Mouse (Mus musculus) hindbrain, embryonic 11.5 days (tissue): Measurements from ENCODE around the gene Dapk3. TPM values are rescaled to one million over a fixed set of nuclear protein-coding genes. Genes with fewer than 3 reads are reported as not detected.
A peak's percentile ranks its signal among the peaks of the same experiment; 100 is the strongest.
"Not testable (repeated sequence)": the region's sequence is repeated elsewhere in the genome, so short reads cannot be mapped to it uniquely, and the experiment has no call there.

Experiments used
- ATAC-seq: fragments of 200-750 bp; cut with Nextera tagmentation; 2 replicates; pipeline ENCODE4 v1.8.0; 2017; ENCODE audit warnings: mild to moderate bottlenecking, moderate TSS enrichment, moderate library complexity; ENCODE audit not compliant: low FRiP score
- DNase-seq: peaks from one replicate; pipeline ENCODE4 v3.0.0-alpha.2; 2015; ENCODE audit warnings: low spot score
- H3K27ac ChIP-seq: fragments of 300-500 bp; sonication (generic); 2 replicates; pipeline ENCODE4 v1.5.1; 2014; ENCODE audit warnings: mild to moderate bottlenecking, low read depth, low read length
- H3K27me3 ChIP-seq: fragments of 300-500 bp; sonication (generic); 2 replicates; pipeline ENCODE4 v1.6.1; 2014; ENCODE audit warnings: mild to moderate bottlenecking, low read length, moderate library complexity, mixed read lengths; ENCODE audit not compliant: control insufficient read depth, insufficient read depth
- H3K36me3 ChIP-seq: fragments of 300-500 bp; sonication (generic); 2 replicates; pipeline ENCODE4 v1.6.1; 2014; ENCODE audit warnings: mild to moderate bottlenecking, low read length, moderate library complexity, mixed read lengths; ENCODE audit not compliant: control insufficient read depth, insufficient read depth
- H3K4me1 ChIP-seq: fragments of 300-500 bp; sonication (generic); replicated peaks from 2 replicates; pipeline ENCODE4 v1.6.1; 2014; ENCODE audit warnings: low read length, mixed read lengths; ENCODE audit not compliant: control insufficient read depth, insufficient read depth
- H3K4me2 ChIP-seq: fragments of 300-500 bp; sonication (generic); replicated peaks from 2 replicates; pipeline ENCODE4 v1.6.1; 2014; ENCODE audit warnings: mild to moderate bottlenecking, low read depth, low read length
- H3K4me3 ChIP-seq: fragments of 300-500 bp; sonication (generic); 2 replicates; pipeline ENCODE4 v1.5.1; 2014; ENCODE audit warnings: low read depth, low read length
- H3K9ac ChIP-seq: fragments of 300-500 bp; sonication (generic); 2 replicates; pipeline ENCODE4 v1.6.1; 2014; ENCODE audit warnings: low read depth, low read length
- H3K9me3 ChIP-seq: fragments of 300-500 bp; sonication (generic); 2 replicates; pipeline ENCODE4 v1.6.1; 2016; ENCODE audit warnings: low read length; ENCODE audit not compliant: control insufficient read depth
- WGBS: fragments of 180-500 bp; shearing (Covaris S2); extraction: QIAGEN DNeasy Blood & Tissue Kit; methylation state at CpG from one replicate; pipeline ENCODE4 v1.1.7; 2014; 5-methylcytosine and 5-hydroxymethylcytosine counted together
- polyA plus RNA-seq: library from polyadenylated mRNA; unstranded; fragments of >200 nt; fragmentation: Nextera tagmentation; extraction: Ambion mirVana; gene quantifications from 2 replicates; pipeline ENCODE4 v1.2.1, GENCODE M21; 2014

Dapk3 gene
- polyA plus RNA-seq, 1 experiment from 2014 or later, result 53.3 TPM

DNA sequence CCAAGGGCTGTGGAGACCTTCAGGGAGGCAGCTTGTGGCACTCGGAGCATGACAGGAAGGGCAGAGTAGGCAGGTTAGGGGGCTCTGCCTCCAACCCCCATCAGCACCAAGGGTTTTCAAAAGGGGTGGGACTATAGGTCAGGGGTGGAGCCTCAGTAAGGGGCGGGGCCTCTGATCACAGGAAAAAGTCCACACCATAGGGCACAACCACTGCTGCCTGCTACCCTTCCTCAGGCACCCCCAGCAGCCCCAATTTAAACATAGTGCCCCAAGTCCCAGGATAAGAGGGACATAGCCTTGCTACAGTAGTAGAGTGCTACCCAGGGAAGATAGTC is 20.5 kb upstream of the Dapk3 start:
- H3K9me3 ChIP-seq, result no peaks in the 10 kb centered on the region
- no peak overlapping the region for H3K4me2 ChIP-seq
- peaks cover 13% of the 10 kb centered on the region; the same call in 1 of the 2 replicates for H3K36me3 ChIP-seq
- no peak overlapping the region for H3K4me3 ChIP-seq
- H3K27ac ChIP-seq, result peak overlapping the region; percentile 58
- H3K27me3 ChIP-seq, result no peaks in the 10 kb centered on the region
- no peak overlapping the region for H3K9ac ChIP-seq
- WGBS, result 75% methylated on average over 2 of the region's 2 CpGs
- H3K4me1 ChIP-seq, result 0 out of 2 replicates have a peak, but pooled peaks cover 3% of the 10 kb centered on the region
- ATAC-seq (0 out of 2 replicates have a peak, but pooled peaks have one; percentile 7), DNase-seq (no peak)

DNA sequence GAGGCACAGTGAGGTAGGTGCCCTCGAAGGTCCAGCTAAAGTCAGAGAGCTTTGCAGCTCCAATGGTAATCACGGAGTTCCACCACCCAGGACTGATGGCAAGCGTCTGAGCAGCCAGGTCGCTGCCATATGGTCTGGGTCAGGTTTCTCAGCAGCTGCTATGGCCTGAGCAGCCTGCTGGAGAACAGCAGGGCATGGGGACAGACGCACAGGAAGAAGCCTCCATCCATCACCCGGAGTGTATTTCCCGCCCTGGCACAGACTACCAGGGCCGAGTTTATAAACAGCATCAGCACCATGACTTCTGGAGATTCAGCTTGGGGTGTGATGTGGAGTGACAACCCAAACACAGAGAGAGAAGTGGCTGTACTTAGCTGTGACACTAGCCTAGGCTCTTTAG is 17.7 kb upstream of the Dapk3 start:
- no peaks in the 10 kb centered on the region for H3K27me3 ChIP-seq
- H3K4me3 ChIP-seq, result no peak overlapping the region
- ATAC-seq (no peak), DNase-seq (no peak)
- no peaks in the 10 kb centered on the region for H3K9me3 ChIP-seq
- H3K4me1 ChIP-seq, result 0 out of 2 replicates have a peak, but pooled peaks cover 3% of the 10 kb centered on the region
- WGBS, result 78% methylated on average over 8 of the region's 8 CpGs
- no peak overlapping the region for H3K4me2 ChIP-seq
- no peak overlapping the region for H3K27ac ChIP-seq
- H3K9ac ChIP-seq, result no peak overlapping the region
- peaks cover 8% of the 10 kb centered on the region; the same call in 1 of the 2 replicates for H3K36me3 ChIP-seq

DNA sequence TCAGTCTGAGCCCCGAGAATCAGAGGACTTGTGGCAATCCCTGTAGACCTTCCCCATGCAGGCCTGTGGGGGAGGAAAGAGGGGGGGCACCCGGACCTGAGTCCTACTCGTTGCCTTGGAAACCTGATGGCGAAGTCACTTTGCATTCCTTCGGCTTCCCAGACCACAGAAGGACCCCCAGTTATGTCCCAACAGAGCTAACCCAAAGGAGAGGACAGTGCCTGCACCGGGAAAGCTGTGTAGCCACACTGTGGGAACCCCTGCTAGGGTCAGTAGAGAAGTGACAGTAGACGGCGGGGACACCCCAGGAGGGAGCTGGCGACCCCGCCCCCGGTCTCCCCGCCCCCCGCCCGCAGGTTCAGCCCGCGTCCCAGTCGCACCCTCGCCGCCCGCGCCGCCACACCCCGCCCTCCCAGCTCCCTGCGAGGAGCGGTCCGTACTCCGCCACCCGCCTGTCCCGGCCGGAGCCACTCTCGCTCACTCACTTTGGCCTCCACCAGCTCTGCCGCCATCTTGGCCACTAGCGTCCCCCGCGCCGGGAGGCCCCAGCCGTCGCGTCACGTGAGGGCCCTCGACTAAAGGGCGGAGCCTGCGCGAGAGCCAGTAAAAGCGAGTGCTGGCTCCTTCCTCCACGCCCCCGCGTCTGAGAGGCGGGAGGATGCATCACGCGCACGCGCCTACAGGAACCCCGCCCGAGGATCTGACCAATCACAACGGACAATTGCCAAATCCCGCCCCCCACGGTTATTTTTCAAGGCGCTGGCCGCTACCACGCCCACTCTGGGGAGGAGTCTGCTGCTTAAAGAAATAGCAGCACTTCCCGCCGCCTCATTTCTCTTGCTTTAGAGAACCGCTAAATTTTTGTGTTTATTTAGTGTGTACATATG is 15.4 kb upstream of the Dapk3 start, which contains the start of gene Pias4:
Pias4 (minus strand) TSS at position 724 of the 887 bp plus-strand sequence.
- H3K27ac ChIP-seq, result peak within 1 kb of the TSS; percentile 24; the same call in 1 of the 2 replicates
- no peaks in the 10 kb centered on the region for H3K9me3 ChIP-seq
- 0 out of 2 replicates have a peak, but pooled peaks cover 3% of the 10 kb centered on the region for H3K4me1 ChIP-seq
- peak; percentile 92 for ATAC-seq
- under 1% methylated on average over 63 of the region's 64 CpGs for WGBS
- 0 out of 2 replicates have a peak, but pooled peaks cover 2% of the 10 kb centered on the region for H3K36me3 ChIP-seq
- DNase-seq, result peak; percentile 100
- H3K9ac ChIP-seq, result peak within 1 kb of the TSS; percentile 82
- H3K4me2 ChIP-seq, result peak within 1 kb of the TSS; percentile 66
- no peaks in the 10 kb centered on the region for H3K27me3 ChIP-seq
- H3K4me3 ChIP-seq, result peak within 1 kb of the TSS; percentile 95

DNA sequence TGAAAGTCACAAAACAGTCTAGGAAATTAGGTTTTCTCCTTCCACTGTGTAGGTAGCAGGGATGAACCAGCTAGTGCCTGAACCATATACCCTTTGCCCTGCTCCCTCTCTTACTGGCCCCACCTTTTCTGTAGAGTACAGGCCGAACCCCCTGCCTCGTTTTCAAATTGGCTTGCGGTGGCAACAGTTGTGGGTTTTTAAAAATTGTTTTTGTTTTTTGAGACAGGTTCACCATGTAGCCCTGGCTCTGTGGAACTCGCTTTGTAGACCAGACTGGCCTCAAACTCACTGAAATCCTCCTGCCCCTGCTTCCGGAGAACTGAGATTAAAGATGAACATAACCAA is 14.7 kb upstream of the Dapk3 start:
- no peaks in the 10 kb centered on the region for H3K36me3 ChIP-seq
- 0 out of 2 replicates have a peak, but pooled peaks cover 3% of the 10 kb centered on the region for H3K4me1 ChIP-seq
- WGBS, result 9% methylated on average over 5 of the region's 5 CpGs
- H3K9ac ChIP-seq, result 0 out of 2 replicates have a peak overlapping the region, but pooled peaks have one; percentile 28
- peak; percentile 75 for ATAC-seq
- H3K27me3 ChIP-seq, result no peaks in the 10 kb centered on the region
- DNase-seq, result no peak
- peak overlapping the region; percentile 24; the same call in 1 of the 2 replicates for H3K27ac ChIP-seq
- H3K4me3 ChIP-seq, result peak overlapping the region; percentile 27
- H3K9me3 ChIP-seq, result no peaks in the 10 kb centered on the region
- H3K4me2 ChIP-seq, result peak overlapping the region; percentile 66

DNA sequence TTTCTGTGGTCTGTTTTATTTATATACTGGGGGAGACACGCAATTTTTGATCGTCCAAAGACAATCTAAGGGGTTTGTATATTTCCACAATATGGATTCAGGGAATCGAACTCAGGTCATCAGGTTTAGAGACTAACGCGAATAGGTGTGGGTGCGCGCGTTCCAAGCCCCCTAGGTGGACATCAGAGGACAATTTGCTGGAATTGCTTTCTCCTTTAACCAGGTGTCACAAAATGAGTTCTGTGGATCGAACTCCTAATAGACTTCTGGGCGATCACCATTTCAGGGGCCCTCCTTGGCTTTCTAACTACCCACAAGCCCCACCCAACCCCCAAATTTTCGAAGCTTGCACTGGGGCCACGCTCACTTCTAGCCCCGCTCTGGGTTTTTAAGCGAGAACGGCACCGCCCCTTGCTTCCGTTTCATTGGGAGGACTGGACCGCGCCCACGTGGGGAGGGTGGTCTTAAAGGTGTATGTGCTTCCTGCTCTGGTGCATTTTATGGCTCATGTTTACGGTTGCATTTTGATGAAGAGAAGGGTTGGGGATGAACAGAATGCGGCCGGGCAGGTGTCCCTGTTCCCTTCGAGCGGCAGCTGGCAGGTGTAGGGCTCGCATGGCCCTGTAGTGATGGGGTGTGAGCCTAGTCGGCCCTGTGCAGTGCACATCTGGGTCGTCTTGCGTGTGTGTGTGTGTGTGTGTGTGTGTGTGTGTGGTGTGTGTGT is 14.1 kb upstream of the Dapk3 start:
- peak overlapping the region; percentile 24; the same call in 1 of the 2 replicates for H3K27ac ChIP-seq
- H3K27me3 ChIP-seq, result no peaks in the 10 kb centered on the region
- H3K4me3 ChIP-seq, result peak overlapping the region; percentile 27
- ATAC-seq, result no peak
- H3K9me3 ChIP-seq, result no peaks in the 10 kb centered on the region
- H3K4me2 ChIP-seq, result peak overlapping the region; percentile 66
- peak; percentile 80 for DNase-seq
- no peaks in the 10 kb centered on the region for H3K36me3 ChIP-seq
- H3K4me1 ChIP-seq, result peaks cover 8% of the 10 kb centered on the region
- peak overlapping the region; percentile 29; the same call in 1 of the 2 replicates for H3K9ac ChIP-seq
- WGBS, result 6% methylated on average over 29 of the region's 29 CpGs

DNA sequence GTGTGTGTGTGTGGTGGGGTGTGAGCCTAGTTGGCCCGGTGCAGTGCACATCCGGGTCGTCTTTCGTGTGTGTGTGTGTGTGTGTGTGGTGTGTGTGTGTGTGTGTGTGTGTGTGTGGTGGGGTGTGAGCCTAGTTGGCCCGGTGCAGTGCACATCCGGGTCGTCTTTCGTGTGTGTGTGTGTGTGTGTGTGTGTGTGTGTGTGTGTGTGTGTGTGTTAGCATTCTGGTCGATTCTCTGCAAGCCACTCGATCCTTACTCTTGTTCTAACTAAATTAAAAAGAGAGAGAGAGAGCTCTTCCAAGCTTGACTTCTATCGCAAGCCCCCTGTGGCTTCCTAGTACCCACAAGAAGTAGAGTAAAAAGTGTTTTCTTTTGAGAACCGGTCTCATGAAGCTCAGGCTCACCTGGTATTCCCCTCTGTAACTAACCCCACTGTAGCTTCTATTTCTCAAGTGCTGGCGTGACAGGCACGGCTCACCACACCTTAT is 13.3 kb upstream of the Dapk3 start:
- H3K9me3 ChIP-seq, H3K9ac ChIP-seq, H3K36me3 ChIP-seq, H3K27ac ChIP-seq, DNase-seq, H3K27me3 ChIP-seq, ATAC-seq, H3K4me3 ChIP-seq, H3K4me2 ChIP-seq: not testable (repeated sequence)
- WGBS, result 54% methylated on average over 6 of the region's 14 CpGs
- peaks cover 11% of the 10 kb centered on the region for H3K4me1 ChIP-seq

DNA sequence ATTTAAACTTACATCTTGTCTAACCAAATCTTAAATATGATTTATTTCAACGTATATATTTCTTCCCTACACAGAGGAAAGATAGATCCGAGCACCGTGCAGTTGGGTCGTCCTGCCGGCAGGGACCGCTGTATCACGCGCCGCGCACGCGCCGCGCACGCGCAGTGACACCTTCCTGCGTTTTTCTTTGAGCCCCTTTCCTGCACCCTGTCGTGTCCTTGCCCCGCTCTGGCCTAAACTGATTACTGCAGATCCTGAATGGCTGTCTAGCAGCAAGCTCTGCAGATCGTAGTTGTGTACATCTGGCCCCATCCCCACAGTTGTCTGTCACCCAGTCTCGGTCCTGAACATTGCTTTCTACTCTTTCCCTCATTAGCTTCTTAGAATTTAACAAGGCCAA is 9.7 kb upstream of the Dapk3 start:
- ATAC-seq, result peak; percentile 11; the same call in 1 of the 2 replicates
- Histone ChIP-seq H3K4me3 (no peak overlapping the region), H3K9ac (peak overlapping the region; percentile 52), H3K4me1 (peaks cover 14% of the 10 kb centered on the region), H3K27ac (peak overlapping the region; percentile 85), H3K4me2 (peak overlapping the region; percentile 25; the same call in 1 of the 2 replicates), H3K27me3 (no peaks in the 10 kb centered on the region), H3K36me3 (peaks cover 5% of the 10 kb centered on the region; the same call in 1 of the 2 replicates), H3K9me3 (no peaks in the 10 kb centered on the region)
- DNase-seq, result peak; percentile 93
- WGBS, result 9% methylated on average over 21 of the region's 21 CpGs

DNA sequence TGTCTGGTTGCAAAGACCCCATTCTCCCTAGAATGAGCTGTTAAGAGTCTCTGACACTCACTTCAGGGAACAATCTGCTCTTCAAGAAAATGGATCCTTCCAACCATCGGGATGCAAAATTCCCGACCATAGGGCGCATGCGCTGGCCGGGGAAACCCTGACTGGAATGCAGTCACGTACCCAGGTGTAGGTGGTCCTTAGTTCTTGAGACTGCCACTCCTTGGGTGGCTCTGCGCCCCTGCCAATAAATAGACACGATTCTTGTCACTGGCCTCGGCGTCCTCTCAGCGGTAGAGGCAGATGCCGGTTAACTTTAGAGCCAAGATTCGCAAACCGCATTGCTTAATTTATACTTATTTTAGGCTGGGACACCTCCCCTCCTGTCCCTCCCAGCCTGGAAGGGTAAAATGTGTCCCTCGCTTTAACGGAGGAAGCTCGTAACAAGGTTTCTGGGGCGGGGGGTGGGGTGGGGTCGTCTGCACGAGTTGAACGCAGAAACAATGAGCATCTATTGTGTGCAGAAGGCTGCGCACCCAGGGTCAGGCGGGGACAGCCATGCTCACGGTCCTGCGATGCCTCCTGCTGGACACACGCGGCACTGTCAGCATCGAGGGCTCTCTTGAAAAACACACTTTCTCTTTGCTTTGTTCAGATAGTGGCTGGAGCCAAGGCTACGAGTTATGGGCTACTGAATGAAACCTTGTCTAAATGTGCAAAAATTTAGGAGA is 8.0 kb upstream of the Dapk3 start:
- Histone ChIP-seq H3K9ac (peak overlapping the region; percentile 76), H3K27ac (peak overlapping the region; percentile 85), H3K4me3 (peak overlapping the region; percentile 37), H3K36me3 (peaks cover 21% of the 10 kb centered on the region), H3K9me3 (no peaks in the 10 kb centered on the region), H3K27me3 (no peaks in the 10 kb centered on the region), H3K4me1 (peaks cover 14% of the 10 kb centered on the region), H3K4me2 (peak overlapping the region; percentile 67)
- DNase-seq, result peak; percentile 95
- peak; percentile 78 for ATAC-seq
- WGBS, result 4% methylated on average over 29 of the region's 29 CpGs
